Mouse (Mus musculus): ENCODE data around the gene Mus81.

DNA sequence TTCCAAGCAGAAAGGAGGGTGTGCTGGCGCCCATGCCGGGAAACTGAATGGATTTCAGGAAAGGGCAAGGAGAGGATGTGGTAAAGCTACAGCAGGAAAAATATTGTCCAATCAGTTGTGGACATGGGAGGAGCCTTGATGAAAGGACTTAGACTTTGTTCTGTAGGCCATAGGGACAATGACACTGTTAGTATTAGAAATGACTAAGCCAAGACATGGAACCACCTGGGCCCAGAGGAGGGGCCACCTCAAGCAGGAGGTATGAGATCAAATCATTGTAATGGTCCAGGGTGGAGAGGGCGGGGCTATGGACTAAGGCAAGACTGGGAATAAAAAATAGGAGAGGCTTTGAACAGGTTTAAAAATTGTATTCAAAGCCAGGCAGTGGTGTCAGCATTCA lies 30.5 kb upstream of the Mus81 start:
- TF ChIP-seq CTCF (conservative IDR thresholded peaks at IDR 0.05; ENCODE audit: low read length) (no peak), POU5F1 (IDR thresholded peaks at IDR 0.05; ENCODE audit: borderline replicate concordance, low read length) (no peak), NANOG (IDR thresholded peaks at IDR 0.05; ENCODE audit: borderline replicate concordance, low read length) (no peak)
